9 mouse cellular contexts compared by ENCODE assay signal in genomic region chr10:127162771-127163261, GRCm38 (mm10). TPM values are rescaled to one million over a fixed set of nuclear protein-coding genes. Genes with fewer than 3 reads are reported as not detected.
DNase-seq lines count a peak whose midpoint lies in the region; ATAC-seq and TF ChIP-seq lines count a peak whose summit lies in the region.
"Not testable (repeated sequence)": the region's sequence is repeated elsewhere in the genome, so short reads cannot be mapped to it uniquely, and the experiment has no call there.
"Had no signal": no experiment of that assay in that cellular context is flagged by ENCODE, and none has a peak within 500 bp of the region (broad histone marks: within the 10 kb centered on the region; RNA-seq: fewer than 3 reads in every experiment).

No protein-coding gene starts in this region.

- ATAC-seq in CD4-positive, CD25-positive, alpha-beta regulatory T cell, adult 4 months = peak; percentile 71
- ATAC-seq in frontal cortex, adult (ENCODE audit: low TSS enrichment) = peak; percentile 79
- ATAC-seq in megakaryocyte progenitor cell, adult 5-6 weeks (replicated peaks; ENCODE audit: poor library complexity) = peak; percentile 33

- not testable (repeated sequence) for H3K36me3 ChIP-seq in testis, adult 2 months (ENCODE audit: control insufficient read depth, insufficient read depth, low read length)

- H3K4me3 ChIP-seq in bone marrow, adult 2 months (replicated peaks; ENCODE audit: control insufficient read depth, low read depth, low read length); layer of hippocampus, adult 2 months: not testable (repeated sequence)
- peak overlapping the region; percentile 26 for H3K4me3 ChIP-seq in testis, adult 2 months (ENCODE audit: control insufficient read depth, low read depth, low read length)

- not testable (repeated sequence) for TF ChIP-seq CTCF in bone marrow, adult 2 months (IDR thresholded peaks at IDR 0.05; ENCODE audit: control insufficient read depth, insufficient read depth, low read length); layer of hippocampus, adult 2 months (conservative IDR thresholded peaks at IDR 0.05); testis, adult 2 months (IDR thresholded peaks at IDR 0.05; ENCODE audit: control insufficient read depth, insufficient read depth, insufficient replicate concordance, low read depth, low read length)

- peak overlapping the region; percentile 35; the same call in 1 of the 2 replicates for H3K27ac ChIP-seq in bone marrow, adult 2 months (ENCODE audit: control insufficient read depth, insufficient read depth, low read depth, low read length, poor library complexity)
- peak overlapping the region; percentile 77 for H3K27ac ChIP-seq in layer of hippocampus, adult 2 months
- not testable (repeated sequence) for H3K27ac ChIP-seq in testis, adult 2 months (ENCODE audit: control insufficient read depth, insufficient read depth, low read depth, low read length)

- DNase-seq in layer of hippocampus, adult 2 months (ENCODE audit: low spot score in 2 of 2) = not testable (repeated sequence)
- peak; percentile 44 to 50 for DNase-seq in right cerebral cortex, adult 2 months (ENCODE audit: low spot score in 2 of 2)
- peak; percentile 60 to 75 for DNase-seq in thymus, postnatal 36 days

- not testable (repeated sequence) for H3K27me3 ChIP-seq in testis, adult 2 months (ENCODE audit: control insufficient read depth, insufficient read depth, low read length)

- not testable (repeated sequence) for TF ChIP-seq POLR2A in bone marrow, adult 2 months (IDR thresholded peaks at IDR 0.05; ENCODE audit: borderline replicate concordance, control insufficient read depth, low read depth, low read length); testis, adult 2 months (IDR thresholded peaks at IDR 0.05; ENCODE audit: control insufficient read depth, low read depth, low read length)

- not testable (repeated sequence) for H3K4me1 ChIP-seq in bone marrow, adult 2 months (ENCODE audit: control insufficient read depth, insufficient read depth, low read length)
- H3K4me1 ChIP-seq in testis, adult 2 months (ENCODE audit: control insufficient read depth, insufficient read depth, low read length) = peaks cover 13% of the 10 kb centered on the region

- WGBS in bone marrow, adult 2 months = 10% methylated on average over 7 of the region's 7 CpGs

RNA-seq across cellular contexts. Expression of gene B4galnt1, which starts 2.2 kb away (rescaled TPM):
- 100 to 1,000 TPM; 166 to 206 TPM for polyA plus RNA-seq in CD4-positive, CD25-positive, alpha-beta regulatory T cell, adult 4 months (2017; shearing (Covaris generic))
- polyA plus RNA-seq in bone marrow, adult 2 months (2011; ENCODE audit: insufficient read depth, insufficient read length, low replicate concordance, missing spikeins) = 26.4 and 54.8 TPM in 2 replicates
- 100 to 1,000 TPM; 116 to 123 TPM for total RNA-seq in layer of hippocampus, adult 2 months (2021)
- 212 and 219 TPM in 2 replicates for total RNA-seq in megakaryocyte progenitor cell, adult 5-6 weeks (2015)
- total RNA-seq in megakaryocyte progenitor cell, adult 5-6 weeks (2017) = 122 and 139 TPM in 2 replicates
- polyA plus RNA-seq in testis, adult 2 months (2012; rRNA removed) = 21.7 and 27.0 TPM in 2 replicates

RNA-seq across cellular contexts. Expression of gene Slc26a10, which starts 17.6 kb away (rescaled TPM):
- 1 to 10 TPM; 2.6 to 2.8 TPM for polyA plus RNA-seq in CD4-positive, CD25-positive, alpha-beta regulatory T cell, adult 4 months (2017; shearing (Covaris generic))
- polyA plus RNA-seq in bone marrow, adult 2 months (2011; ENCODE audit: insufficient read depth, insufficient read length, low replicate concordance, missing spikeins) = not detected in 2 replicates
- 10 to 100 TPM; 21.9 to 25.4 TPM for total RNA-seq in layer of hippocampus, adult 2 months (2021)
- not detected in 2 replicates for total RNA-seq in megakaryocyte progenitor cell, adult 5-6 weeks (2015)
- 0.84 and 0.87 TPM in 2 replicates for total RNA-seq in megakaryocyte progenitor cell, adult 5-6 weeks (2017)
- polyA plus RNA-seq in testis, adult 2 months (2012; rRNA removed) = 11.5 and 11.9 TPM in 2 replicates

RNA-seq across cellular contexts. Expression of gene Arhgef25, which starts 27.1 kb away (rescaled TPM):
- under 1 TPM in 1 of 2 experiments, not detected in 1; 0.38 TPM for polyA plus RNA-seq in CD4-positive, CD25-positive, alpha-beta regulatory T cell, adult 4 months (2017; shearing (Covaris generic))
- 9.9 and 25.0 TPM in 2 replicates for polyA plus RNA-seq in bone marrow, adult 2 months (2011; ENCODE audit: insufficient read depth, insufficient read length, low replicate concordance, missing spikeins)
- total RNA-seq in layer of hippocampus, adult 2 months (2021) = 100 to 1,000 TPM; 395 to 408 TPM
- 1.7 and 3.1 TPM in 2 replicates for total RNA-seq in megakaryocyte progenitor cell, adult 5-6 weeks (2015)
- 3.0 and 5.3 TPM in 2 replicates for total RNA-seq in megakaryocyte progenitor cell, adult 5-6 weeks (2017)
- polyA plus RNA-seq in testis, adult 2 months (2012; rRNA removed) = 18.6 and 19.8 TPM in 2 replicates
- polyA plus RNA-seq: macrophage had no signal

RNA-seq across cellular contexts. Expression of gene Dtx3, which starts 32.7 kb away (rescaled TPM):
- 10 to 100 TPM; 39.4 to 42.2 TPM for polyA plus RNA-seq in CD4-positive, CD25-positive, alpha-beta regulatory T cell, adult 4 months (2017; shearing (Covaris generic))
- 58.4 and 78.7 TPM in 2 replicates for polyA plus RNA-seq in bone marrow, adult 2 months (2011; ENCODE audit: insufficient read depth, insufficient read length, low replicate concordance, missing spikeins)
- 100 to 1,000 TPM; 227 to 255 TPM for total RNA-seq in layer of hippocampus, adult 2 months (2021)
- 23.8 and 28.0 TPM in 2 replicates for total RNA-seq in megakaryocyte progenitor cell, adult 5-6 weeks (2015)
- 18.0 and 19.3 TPM in 2 replicates for total RNA-seq in megakaryocyte progenitor cell, adult 5-6 weeks (2017)
- polyA plus RNA-seq in testis, adult 2 months (2012; rRNA removed) = 126 and 129 TPM in 2 replicates

RNA-seq across cellular contexts. Expression of gene Os9, which starts 41.9 kb away (rescaled TPM):
- 100 to 1,000 TPM in 1 of 2 experiments, 10 to 100 TPM in 1; 78.1 to 142 TPM for polyA plus RNA-seq in CD4-positive, CD25-positive, alpha-beta regulatory T cell, adult 4 months (2017; shearing (Covaris generic))
- 34.7 and 69.0 TPM in 2 replicates for polyA plus RNA-seq in bone marrow, adult 2 months (2011; ENCODE audit: insufficient read depth, insufficient read length, low replicate concordance, missing spikeins)
- 100 to 1,000 TPM; 100 to 102 TPM for total RNA-seq in layer of hippocampus, adult 2 months (2021)
- 40.1 and 43.7 TPM in 2 replicates for total RNA-seq in megakaryocyte progenitor cell, adult 5-6 weeks (2015)
- total RNA-seq in megakaryocyte progenitor cell, adult 5-6 weeks (2017) = 192 and 207 TPM in 2 replicates
- 32.2 and 33.9 TPM in 2 replicates for polyA plus RNA-seq in testis, adult 2 months (2012; rRNA removed)
